Mouse (Mus musculus) left cerebral cortex, postnatal 36 days (tissue): ENCODE results near the gene Vwa5b1. TPM values are rescaled to one million over a fixed set of nuclear protein-coding genes. Genes with fewer than 3 reads are reported as not detected.

Experiments
- DNase-seq, 2 experiments: peaks; one replicate each; pipeline ENCODE4 v3.0.0; 2021 to 2022; ENCODE audit warnings: low spot score in 2 of 2, mixed read lengths in 1 of 2
- intact Hi-C: fragments of 180-260 bp; cut with DNase I; formaldehyde crosslinking; loops from one replicate; pipeline ENCODE4 v1.15.1; 2025
- total RNA-seq, 2 experiments: library from RNA; stranded (reverse); gene quantifications; 2 replicates each; pipeline ENCODE4 v1.2.3; 2021

Vwa5b1 gene
- total RNA-seq, 2 experiments from 2014 or later, result 4.9 to 5.0 TPM

DNA sequence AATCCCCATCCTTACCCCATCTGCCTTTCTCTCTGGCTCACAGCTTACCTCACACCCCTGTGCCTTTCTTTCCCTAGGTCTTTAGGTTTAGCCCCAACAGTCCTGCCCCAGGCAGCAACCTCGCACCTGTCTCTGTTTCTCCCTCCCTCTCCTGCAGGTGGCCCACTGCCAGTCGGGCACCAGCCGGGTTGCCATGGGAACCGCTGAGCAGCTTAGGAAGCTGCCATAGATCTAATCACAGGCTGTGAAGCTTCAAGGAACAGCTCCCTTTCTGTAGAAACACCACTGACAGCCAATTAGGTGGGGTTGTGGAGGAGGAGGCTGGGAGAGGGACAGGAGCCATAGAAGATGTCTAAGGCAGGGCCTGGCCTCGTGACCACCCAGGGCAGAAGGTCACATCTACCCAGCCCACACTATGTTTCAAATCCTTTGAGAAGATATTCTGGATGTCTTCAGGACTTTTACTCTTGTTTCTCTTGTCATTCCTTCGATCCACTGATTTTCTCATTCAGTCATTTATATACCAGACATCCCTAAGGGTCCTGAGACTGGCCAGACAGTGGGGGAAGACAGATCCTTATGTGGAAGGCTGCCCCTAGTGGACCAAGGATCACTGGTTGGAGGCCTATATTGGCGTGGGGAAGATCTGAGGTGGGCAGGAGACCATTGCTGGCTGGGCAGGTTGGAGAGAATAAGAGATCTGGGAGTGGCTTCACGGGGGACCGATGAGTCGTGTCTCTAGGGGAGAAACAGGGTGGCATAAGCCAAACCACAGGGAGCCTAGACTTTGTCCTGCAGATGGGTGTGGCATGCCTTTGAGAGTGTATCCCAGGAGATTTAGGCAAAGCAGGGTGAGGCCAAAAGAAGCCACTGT, 98.2 kb downstream of the Vwa5b1 start:
- intact Hi-C loops, result no loop called here
- peak; percentile 79 to 84 for DNase-seq

- DNase-seq, result no peak
- intact Hi-C loops, result no loop called here
Observed at GRCm38 (mm10) chr4:138535610-138536009, 100.1 kb downstream of the Vwa5b1 start.

- DNase-seq, result no peak
- intact Hi-C loops, result no loop called here
Observed at GRCm38 (mm10) chr4:138533877-138534276, 101.8 kb downstream of the Vwa5b1 start.

DNA sequence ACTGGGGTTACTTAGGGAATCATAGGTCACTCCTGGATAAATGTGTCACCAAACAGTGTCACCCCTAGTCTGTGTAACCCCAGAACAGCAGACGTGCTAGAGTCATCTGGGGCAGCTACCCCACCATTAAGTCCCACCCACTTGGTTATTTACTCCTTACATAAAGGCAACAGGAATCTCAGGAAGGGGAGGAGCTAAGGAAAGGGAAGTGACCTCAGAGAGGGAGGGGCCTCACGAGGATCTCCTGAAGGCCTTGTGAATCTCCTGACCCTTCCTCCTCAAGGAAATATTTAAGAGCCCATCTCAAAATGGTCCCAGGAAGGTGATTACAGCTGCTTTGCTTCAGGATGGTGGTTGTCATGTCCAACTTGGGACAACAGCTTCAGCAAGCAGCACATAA, 103.9 kb downstream of the Vwa5b1 start:
- intact Hi-C loops, result no loop called here
- DNase-seq, result no peak

- intact Hi-C loops, result no loop called here
- peak in 1 of 2 experiments; percentile 68 for DNase-seq
Observed at GRCm38 (mm10) chr4:138530011-138530410, 105.7 kb downstream of the Vwa5b1 start.

DNA sequence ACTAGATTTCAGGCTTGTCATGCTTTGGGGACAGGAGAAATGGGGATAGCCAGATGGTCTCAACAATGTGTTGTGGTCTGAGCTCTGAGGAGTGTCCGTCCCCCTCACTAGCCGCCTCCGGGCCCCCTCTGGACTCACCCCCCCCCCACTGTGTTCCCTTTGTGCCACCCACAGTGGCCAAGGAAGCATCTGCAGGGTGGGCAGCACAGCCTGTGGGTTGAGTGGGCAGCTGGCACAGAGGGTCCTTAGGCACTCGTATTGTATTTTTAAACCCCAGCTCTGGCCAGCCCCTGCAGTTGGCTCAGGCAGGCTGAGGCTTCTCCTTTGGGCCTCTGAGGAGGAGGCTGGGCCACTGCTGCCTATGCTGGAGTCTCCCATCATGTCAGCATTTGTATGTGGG, 110.0 kb downstream of the Vwa5b1 start:
- peak in 1 of 2 experiments; percentile 77 for DNase-seq
- intact Hi-C loops, result no loop called here

DNA sequence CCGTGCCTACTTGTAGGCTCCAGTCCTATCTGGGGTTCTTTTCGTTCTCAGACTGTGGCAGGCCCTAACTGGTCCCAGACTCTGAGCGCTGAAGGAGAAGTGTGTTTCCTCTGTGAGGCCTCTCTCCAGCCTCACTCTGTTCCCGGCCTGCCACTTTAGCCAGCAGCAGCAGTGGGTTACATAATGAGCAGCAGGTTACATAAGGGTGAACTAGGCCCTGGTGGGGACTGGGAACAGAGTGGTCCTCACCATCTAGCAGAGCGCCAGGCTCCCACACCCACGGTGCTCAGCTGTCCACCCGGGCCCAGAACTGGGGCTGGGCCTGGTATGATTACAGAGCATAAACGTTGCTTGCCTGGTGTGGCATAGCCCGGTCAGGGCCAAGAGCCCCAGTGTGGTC, 110.9 kb downstream of the Vwa5b1 start:
- intact Hi-C loops, result no loop called here
- DNase-seq, result peak in 1 of 2 experiments; percentile 66

DNA sequence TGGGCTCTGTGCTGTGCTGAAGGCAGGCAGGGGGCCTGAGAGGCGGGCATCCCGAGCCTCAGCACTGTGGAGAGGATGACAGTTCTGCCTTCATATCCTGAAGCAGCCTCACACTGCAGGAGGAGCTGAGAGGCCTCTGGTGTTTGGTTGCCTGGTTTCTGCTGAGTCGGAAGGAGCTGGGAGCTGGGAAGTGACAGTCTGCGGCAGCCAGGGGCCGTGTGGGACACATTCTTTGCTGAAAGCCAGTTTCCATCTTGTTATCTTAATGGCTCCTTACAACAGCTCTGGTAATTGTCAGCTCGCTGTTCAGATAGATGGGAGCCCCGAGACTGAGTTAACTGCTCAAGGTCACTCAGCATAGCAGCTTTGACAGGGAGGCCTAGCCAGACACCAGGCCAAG, 111.9 kb downstream of the Vwa5b1 start:
- no peak for DNase-seq
- intact Hi-C loops, result no loop called here

- intact Hi-C loops, result no loop called here
- DNase-seq, result no peak
Observed at GRCm38 (mm10) chr4:138522296-138522695, 113.4 kb downstream of the Vwa5b1 start.

DNA sequence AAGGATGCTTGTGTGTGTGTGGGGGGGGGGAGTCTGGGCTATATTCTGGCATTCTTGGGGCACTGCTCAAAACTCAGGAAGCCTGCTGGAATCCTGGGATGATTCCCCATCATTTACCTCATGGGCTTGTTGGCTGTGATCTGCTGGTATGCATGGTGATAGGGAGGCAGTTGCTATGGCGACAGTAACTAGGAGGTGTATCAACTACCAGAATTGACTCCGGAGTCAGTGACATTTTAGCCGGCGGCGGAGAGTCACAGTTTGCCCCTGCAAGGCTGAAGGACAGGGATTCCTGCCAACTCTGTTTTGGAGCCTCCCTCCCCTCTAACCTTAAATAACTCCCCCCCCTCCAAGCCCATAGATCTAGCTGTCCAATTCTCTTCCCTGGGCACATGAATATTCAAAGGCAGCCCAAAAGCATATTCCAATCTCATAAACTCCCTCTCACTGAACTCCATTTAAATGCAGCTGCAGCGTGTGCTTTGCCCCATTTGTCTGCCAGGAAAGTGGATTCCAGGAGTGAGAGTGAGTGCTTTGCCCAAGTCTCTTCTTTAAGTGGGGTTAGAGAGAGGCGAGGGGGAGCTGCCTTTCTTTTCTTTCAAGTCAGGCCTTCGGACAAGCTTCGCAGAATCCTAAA, 118.4 kb downstream of the Vwa5b1 start:
- intact Hi-C loops, result no loop called here
- DNase-seq, result peak in 1 of 2 experiments; percentile 74

- DNase-seq, result no peak
- intact Hi-C loops, result no loop called here
Observed at GRCm38 (mm10) chr4:138516448-138516847, 119.2 kb downstream of the Vwa5b1 start.

Other genes with a start within 250 kb of the Vwa5b1 start
- 10 to 100 TPM; 27.0 to 35.4 TPM for gene Fam43b, start 239.4 kb downstream of the Vwa5b1 start, total RNA-seq
- 10 to 100 TPM; 56.4 to 58.5 TPM for gene Mul1, start 201.2 kb downstream of the Vwa5b1 start, total RNA-seq
- 1,000 to 10,000 TPM; 1,236 to 1,427 TPM for gene Camk2n1, start 181.6 kb downstream of the Vwa5b1 start, total RNA-seq
- under 1 TPM; 0.22 to 0.39 TPM for gene Pla2g2c, start 88.9 kb upstream of the Vwa5b1 start, total RNA-seq
- 1 to 10 TPM; 1.3 to 1.5 TPM for gene Ubxn10, start 101.3 kb upstream of the Vwa5b1 start, total RNA-seq
- gene Pla2g2f, start 121.7 kb upstream of the Vwa5b1 start, total RNA-seq, result not detected
- under 1 TPM; 0.52 to 0.68 TPM for gene Pla2g2d, start 139.9 kb upstream of the Vwa5b1 start, total RNA-seq
- 1 to 10 TPM; 2.6 to 6.2 TPM for gene Pla2g5, start 227.6 kb upstream of the Vwa5b1 start, total RNA-seq
- gene Gm13030, start 238.1 kb upstream of the Vwa5b1 start, total RNA-seq, result not detected
- gene Pla2g2e, start 242.1 kb upstream of the Vwa5b1 start, total RNA-seq, result not detected